Mouse (Mus musculus) stomach, postnatal 0 days (tissue): ENCODE results near the gene Gnaz.

Experiments
- CTCF ChIP-seq: IDR thresholded peaks from 2 replicates; pipeline ENCODE4 v1.5.1; 2016; ENCODE audit warnings: antibody characterized with exemption, low read depth, mild to moderate bottlenecking, moderate library complexity
- EP300 ChIP-seq: optimal IDR thresholded peaks from 2 replicates; pipeline ENCODE3; 2016; ENCODE audit warnings: antibody characterized with exemption

GRCm38 (mm10) chr10:74931631-74932030, 35.3 kb upstream of the Gnaz start:
- TF ChIP-seq CTCF, result no peak
- TF ChIP-seq EP300, result no peak
